Mouse (Mus musculus) olfactory bulb, adult 2 months (tissue): Measurements from ENCODE around the gene Hivep2. TPM values are rescaled to one million over a fixed set of nuclear protein-coding genes. Genes with fewer than 3 reads are reported as not detected.

Source experiments
- H3K27ac ChIP-seq: fragments of 200-500 bp; 2 replicates; pipeline ENCODE4 v1.5.1; 2012; ENCODE audit warnings: low read depth, low read length; ENCODE audit not compliant: insufficient read depth
- H3K4me1 ChIP-seq: fragments of 200-500 bp; 2 replicates; pipeline ENCODE4 v1.6.1; 2012; ENCODE audit warnings: low read length; ENCODE audit not compliant: control insufficient read depth, insufficient read depth
- H3K4me3 ChIP-seq: fragments of 200-500 bp; 2 replicates; pipeline ENCODE4 v1.5.1; 2012; ENCODE audit warnings: mild to moderate bottlenecking, low read depth, low read length, moderate library complexity; ENCODE audit not compliant: insufficient read depth
- CTCF ChIP-seq: fragments of 200-500 bp; IDR thresholded peaks from 2 replicates; pipeline ENCODE4 v1.5.1; 2012; ENCODE audit warnings: low read depth, mild to moderate bottlenecking, low read length, moderate library complexity; ENCODE audit not compliant: insufficient read depth
- POLR2A ChIP-seq: fragments of 200-500 bp; IDR thresholded peaks from 2 replicates; pipeline ENCODE4 v1.6.1; 2012; ENCODE audit warnings: mild to moderate bottlenecking, low read depth, low read length, moderate library complexity; ENCODE audit not compliant: insufficient read depth
- WGBS: fragments of 180-500 bp; shearing (Covaris S2); methylation state at CpG from one replicate; pipeline ENCODE4 v1.1.7; 2018; 5-methylcytosine and 5-hydroxymethylcytosine counted together
- polyA plus RNA-seq: library from polyadenylated mRNA; stranded (reverse); fragments of >200 nt; gene quantifications from 2 replicates; pipeline ENCODE4 v1.2.4, GENCODE M21; 2012; ENCODE audit warnings: low replicate concordance; ENCODE audit not compliant: missing spikeins, insufficient read depth, insufficient read length

The Hivep2 gene
- polyA plus RNA-seq, 1 experiment = 206 TPM

GRCm38 (mm10) chr10:14004769-14005517, 39.1 kb downstream of the Hivep2 start:
- Histone ChIP-seq H3K4me3 (no peak overlapping the region), H3K27ac (no peak overlapping the region), H3K4me1 (peaks cover 5% of the 10 kb centered on the region; the same call in 1 of the 2 replicates)
- TF ChIP-seq CTCF = no peak
- no peak for TF ChIP-seq POLR2A
- WGBS = 37% methylated on average over 4 of the region's 4 CpGs

- TF ChIP-seq CTCF (no peak), POLR2A (no peak)
- H3K4me3 ChIP-seq = no peak overlapping the region
- no peak overlapping the region for H3K27ac ChIP-seq
- peaks cover 3% of the 10 kb centered on the region; the same call in 1 of the 2 replicates for H3K4me1 ChIP-seq
- WGBS = 91% methylated on average over 2 of the region's 2 CpGs
These were observed 43.8 kb downstream of the Hivep2 start for GRCm38 (mm10) chr10:14009721-14010120.

- Histone ChIP-seq H3K4me3 (no peak overlapping the region), H3K27ac (0 out of 2 replicates have a peak overlapping the region, but pooled peaks have one; percentile 4), H3K4me1 (peaks cover 7% of the 10 kb centered on the region)
- TF ChIP-seq POLR2A (no peak), CTCF (no peak)
- WGBS = 46% methylated on average over 13 of the region's 13 CpGs
These were observed 50.6 kb downstream of the Hivep2 start for GRCm38 (mm10) chr10:14016287-14016970.

GRCm38 (mm10) chr10:14017338-14017737, 51.5 kb downstream of the Hivep2 start:
- H3K27ac ChIP-seq = no peak overlapping the region
- no peak overlapping the region for H3K4me3 ChIP-seq
- peaks cover 9% of the 10 kb centered on the region for H3K4me1 ChIP-seq
- TF ChIP-seq CTCF (no peak), POLR2A (no peak)
- WGBS = 29% methylated on average over 2 of the region's 2 CpGs

- peaks cover 9% of the 10 kb centered on the region for H3K4me1 ChIP-seq
- peak overlapping the region; percentile 74 for H3K27ac ChIP-seq
- TF ChIP-seq CTCF (no peak), POLR2A (no peak)
- 2% methylated on average over 12 of the region's 12 CpGs for WGBS
- H3K4me3 ChIP-seq = peak overlapping the region; percentile 28
These were observed 52.0 kb downstream of the Hivep2 start for GRCm38 (mm10) chr10:14017822-14018364.

GRCm38 (mm10) chr10:14018672-14019071, 52.8 kb downstream of the Hivep2 start:
- peak overlapping the region; percentile 79 for H3K27ac ChIP-seq
- 23% methylated on average over 7 of the region's 7 CpGs for WGBS
- TF ChIP-seq CTCF (no peak), POLR2A (no peak)
- H3K4me3 ChIP-seq = no peak overlapping the region
- H3K4me1 ChIP-seq = peaks cover 13% of the 10 kb centered on the region

- Histone ChIP-seq H3K4me3 (no peak overlapping the region), H3K4me1 (peaks cover 13% of the 10 kb centered on the region), H3K27ac (no peak overlapping the region)
- no peak for TF ChIP-seq POLR2A
- WGBS = 32% methylated on average over 3 of the region's 3 CpGs
These were observed 53.3 kb downstream of the Hivep2 start for GRCm38 (mm10) chr10:14019198-14019597.

- no peak for TF ChIP-seq CTCF
- Histone ChIP-seq H3K4me3 (no peak overlapping the region), H3K27ac (peak overlapping the region; percentile 42), H3K4me1 (peaks cover 16% of the 10 kb centered on the region)
- WGBS = 39% methylated on average over 7 of the region's 7 CpGs
These were observed 54.4 kb downstream of the Hivep2 start for GRCm38 (mm10) chr10:14020253-14020652.

GRCm38 (mm10) chr10:14024971-14025370, 59.1 kb downstream of the Hivep2 start:
- 74% methylated on average over 7 of the region's 7 CpGs for WGBS
- peaks cover 9% of the 10 kb centered on the region for H3K4me1 ChIP-seq
- H3K4me3 ChIP-seq = no peak overlapping the region
- no peak for TF ChIP-seq POLR2A
- no peak for TF ChIP-seq CTCF
- H3K27ac ChIP-seq = no peak overlapping the region

- Histone ChIP-seq H3K27ac (no peak overlapping the region), H3K4me1 (peaks cover 12% of the 10 kb centered on the region), H3K4me3 (no peak overlapping the region)
- WGBS = 93% methylated on average over 1 of the region's 1 CpGs
- TF ChIP-seq POLR2A (no peak), CTCF (no peak)
These were observed 61.9 kb downstream of the Hivep2 start for GRCm38 (mm10) chr10:14027751-14028150.
